Mouse (Mus musculus) small intestine, adult 2 months (tissue): Measurements from ENCODE around the gene Fgf12.

Experiments used
- CTCF ChIP-seq: fragments of 200-500 bp; IDR thresholded peaks from 2 replicates; pipeline ENCODE4 v1.5.1; 2012; ENCODE audit warnings: low read depth, mild to moderate bottlenecking, control low read depth, inconsistent platforms, low read length, moderate library complexity, mixed read lengths; ENCODE audit not compliant: insufficient replicate concordance, insufficient read length; ENCODE audit errors: extremely low read depth
- POLR2A ChIP-seq: fragments of 200-500 bp; IDR thresholded peaks from 2 replicates; pipeline ENCODE4 v1.6.1; 2012; ENCODE audit warnings: low read depth, mild to moderate bottlenecking, control low read depth, inconsistent platforms, low read length, moderate library complexity

DNA sequence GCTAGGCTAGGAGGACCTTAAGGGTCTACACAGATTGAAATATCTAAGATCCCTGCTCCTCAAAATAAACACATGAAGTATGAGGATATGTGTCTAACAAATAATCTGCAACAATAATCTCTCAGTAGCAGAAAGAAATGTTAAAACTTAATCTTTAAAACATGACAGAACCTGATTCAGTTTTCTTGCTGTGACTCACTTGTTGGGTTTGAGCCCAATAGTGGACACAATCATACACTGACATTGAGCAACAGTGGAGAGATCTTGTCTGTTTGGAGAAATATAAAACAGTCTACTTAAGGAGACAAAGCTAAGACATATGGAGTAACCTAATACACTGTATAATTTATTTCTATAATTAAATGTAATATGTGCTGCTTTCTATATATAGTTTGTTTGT is 379.6 kb downstream of the Fgf12 start:
- TF ChIP-seq CTCF (no peak), POLR2A (no peak)
